In the genomic region with DNA sequence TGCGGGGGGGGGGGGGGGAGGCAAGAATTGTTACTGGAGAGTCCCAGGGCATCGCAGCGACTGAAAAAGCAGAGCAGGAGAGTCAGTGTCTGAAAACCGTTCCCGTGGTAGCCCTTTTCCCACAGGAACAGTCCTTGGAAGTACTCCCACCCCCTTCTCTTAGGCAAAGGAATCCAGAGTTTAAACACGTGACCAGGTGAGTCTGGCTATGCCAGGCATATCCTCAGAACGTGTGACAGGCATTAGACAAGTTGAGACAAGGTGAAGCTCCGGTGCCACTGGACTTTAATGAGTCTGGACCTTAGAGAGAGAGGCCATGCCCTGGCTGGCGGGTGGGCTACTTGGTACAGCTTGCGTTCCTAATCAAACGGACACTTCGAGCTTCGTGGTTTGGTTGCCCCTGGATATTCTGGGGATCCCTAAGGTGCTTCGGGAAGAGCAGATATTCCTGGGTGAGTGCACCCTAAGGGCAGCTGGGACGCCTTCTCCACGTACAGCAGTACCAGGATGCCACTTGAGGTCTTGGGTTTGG, we compare ENCODE assay signal across 8 mouse cellular contexts. TPM values are rescaled to one million over a fixed set of nuclear protein-coding genes. Genes with fewer than 3 reads are reported as not detected.
DNase-seq lines count a peak whose midpoint lies in the region; ATAC-seq and TF ChIP-seq lines count a peak whose summit lies in the region.

No protein-coding gene starts in this region.

- intact Hi-C loops in heart, postnatal 10 days (cut with DNase I), result loop anchor here (5.0 kb wide), 1 partner anchor 58 kb away; no protein-coding TSS in a partner anchor

- peak overlapping the region; percentile 99 for H3K4me2 ChIP-seq in heart, embryonic 15.5 days
- peak overlapping the region; percentile 98 for H3K4me2 ChIP-seq in hindbrain, embryonic 12.5 days (replicated peaks)
- H3K4me2 ChIP-seq in midbrain, embryonic 13.5 days (replicated peaks), result peak overlapping the region; percentile 97

- TF ChIP-seq POLR2A in bone marrow macrophage, adult 2 months (IDR thresholded peaks at IDR 0.05; ENCODE audit: borderline replicate concordance, low read depth, low read length), result no peak

- DNase-seq in heart, postnatal 10 days, result no peak
- DNase-seq in layer of hippocampus, adult 11-12 months (ENCODE audit: low spot score), result no peak
- no peak for DNase-seq in right cerebral cortex, postnatal 14 days
- DNase-seq in urinary bladder, adult 18-20 months (ENCODE audit: low spot score in 2 of 2), result no peak

- peak overlapping the region; percentile 65 for H3K4me3 ChIP-seq in heart, embryonic 15.5 days
- peak overlapping the region; percentile 95 for H3K4me3 ChIP-seq in bone marrow macrophage, adult 2 months (ENCODE audit: insufficient read depth, low read length)
- peak overlapping the region; percentile 84 for H3K4me3 ChIP-seq in hindbrain, embryonic 12.5 days
- H3K4me3 ChIP-seq in midbrain, embryonic 13.5 days (replicated peaks), result peak overlapping the region; percentile 68

- no peak for ATAC-seq in heart, embryonic 15.5 days (replicated peaks; ENCODE audit: insufficient number of reproducible peaks, insufficient read depth, low FRiP score, low read depth)
- 0 out of 2 replicates have a peak, but pooled peaks have one; percentile 0 for ATAC-seq in hindbrain, embryonic 12.5 days (ENCODE audit: low FRiP score)
- ATAC-seq in midbrain, embryonic 13.5 days, result peak; percentile 2; the same call in 1 of the 2 replicates

- H3K36me3 ChIP-seq in heart, embryonic 15.5 days, result no peaks in the 10 kb centered on the region
- no peaks in the 10 kb centered on the region for H3K36me3 ChIP-seq in hindbrain, embryonic 12.5 days
- H3K36me3 ChIP-seq in midbrain, embryonic 13.5 days, result no peaks in the 10 kb centered on the region

- WGBS in heart, embryonic 15.5 days, result 16% methylated on average over 16 of the region's 16 CpGs
- WGBS in hindbrain, embryonic 12.5 days, result 9% methylated on average over 15 of the region's 16 CpGs
- WGBS in midbrain, embryonic 13.5 days, result 14% methylated on average over 16 of the region's 16 CpGs

- H3K27me3 ChIP-seq in heart, embryonic 15.5 days, result no peaks in the 10 kb centered on the region
- H3K27me3 ChIP-seq in hindbrain, embryonic 12.5 days, result peaks cover 6% of the 10 kb centered on the region; the same call in 1 of the 2 replicates
- peaks cover 8% of the 10 kb centered on the region for H3K27me3 ChIP-seq in midbrain, embryonic 13.5 days

- peaks cover 30% of the 10 kb centered on the region for H3K4me1 ChIP-seq in heart, embryonic 15.5 days (replicated peaks)
- H3K4me1 ChIP-seq in bone marrow macrophage, adult 2 months (ENCODE audit: control insufficient read depth, insufficient read depth, low read length), result peaks cover 19% of the 10 kb centered on the region
- peaks cover 32% of the 10 kb centered on the region for H3K4me1 ChIP-seq in hindbrain, embryonic 12.5 days
- H3K4me1 ChIP-seq in midbrain, embryonic 13.5 days (replicated peaks), result peaks cover 33% of the 10 kb centered on the region

- H3K9me3 ChIP-seq in heart, embryonic 15.5 days (replicated peaks), result no peaks in the 10 kb centered on the region
- no peaks in the 10 kb centered on the region for H3K9me3 ChIP-seq in hindbrain, embryonic 12.5 days (replicated peaks)
- no peaks in the 10 kb centered on the region for H3K9me3 ChIP-seq in midbrain, embryonic 13.5 days

- H3K9ac ChIP-seq in heart, embryonic 15.5 days, result peak overlapping the region; percentile 72
- H3K9ac ChIP-seq in hindbrain, embryonic 12.5 days, result peak overlapping the region; percentile 51; the same call in 1 of the 2 replicates
- peak overlapping the region; percentile 44; the same call in 1 of the 2 replicates for H3K9ac ChIP-seq in midbrain, embryonic 13.5 days (replicated peaks)

- no peak for TF ChIP-seq CTCF in bone marrow macrophage, adult 2 months (IDR thresholded peaks at IDR 0.05; ENCODE audit: low read depth, low read length)

- no peak overlapping the region for H3K27ac ChIP-seq in heart, embryonic 15.5 days
- no peak overlapping the region for H3K27ac ChIP-seq in bone marrow macrophage, adult 2 months (ENCODE audit: insufficient read depth, low read depth, low read length)
- H3K27ac ChIP-seq in hindbrain, embryonic 12.5 days, result no peak overlapping the region
- no peak overlapping the region for H3K27ac ChIP-seq in midbrain, embryonic 13.5 days

RNA-seq across cellular contexts. Expression of a gene that starts 1.6 kb away (rescaled TPM):
- polyA plus RNA-seq in heart, embryonic 15.5 days (2015; fragmentation: Nextera tagmentation; extraction: Ambion mirVana), result 7.1 and 8.9 TPM in 2 replicates
- total RNA-seq in heart, postnatal 10 days (2021), result 10 to 100 TPM; 16.0 to 17.5 TPM
- polyA plus RNA-seq in bone marrow macrophage, adult 2 months (2012; ENCODE audit: insufficient read depth, insufficient read length, missing spikeins), result 4.9 and 5.5 TPM in 2 replicates
- polyA plus RNA-seq in hindbrain, embryonic 12.5 days (2016; fragmentation: Nextera tagmentation; extraction: Ambion mirVana), result 8.1 and 11.7 TPM in 2 replicates
- 5.2 and 6.2 TPM in 2 replicates for polyA plus RNA-seq in midbrain, embryonic 13.5 days (2015; fragmentation: Nextera tagmentation; extraction: Ambion mirVana)
